Mouse (Mus musculus) left cerebral cortex, adult 9 months (tissue): Measurements from ENCODE around the gene Ubl3.

Experiments used
- DNase-seq, 2 experiments: peaks; one replicate each; pipeline ENCODE4 v3.0.0; 2022; ENCODE audit warnings: low spot score in 2 of 2

Ubl3 gene

DNA sequence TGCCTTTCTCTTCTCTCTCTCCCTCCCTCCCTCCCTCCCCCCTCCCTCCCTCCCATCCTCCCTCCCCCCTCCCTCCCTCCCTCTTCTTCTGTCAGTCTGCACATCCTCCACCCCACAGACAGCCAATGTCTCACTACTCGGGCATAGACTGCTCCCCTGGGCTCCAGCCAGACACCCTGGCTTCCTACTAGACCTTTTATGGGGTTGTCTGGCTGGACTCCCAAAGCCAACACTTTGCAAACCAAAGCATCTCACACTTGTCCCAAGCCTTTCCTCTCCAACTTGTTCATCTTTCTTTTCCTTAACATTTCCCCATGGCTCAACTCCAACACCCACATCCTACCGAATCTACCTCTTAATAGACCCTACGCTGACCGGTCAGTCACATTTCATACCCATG lies 10.7 kb upstream of the Ubl3 start:
- DNase-seq: no peak

DNA sequence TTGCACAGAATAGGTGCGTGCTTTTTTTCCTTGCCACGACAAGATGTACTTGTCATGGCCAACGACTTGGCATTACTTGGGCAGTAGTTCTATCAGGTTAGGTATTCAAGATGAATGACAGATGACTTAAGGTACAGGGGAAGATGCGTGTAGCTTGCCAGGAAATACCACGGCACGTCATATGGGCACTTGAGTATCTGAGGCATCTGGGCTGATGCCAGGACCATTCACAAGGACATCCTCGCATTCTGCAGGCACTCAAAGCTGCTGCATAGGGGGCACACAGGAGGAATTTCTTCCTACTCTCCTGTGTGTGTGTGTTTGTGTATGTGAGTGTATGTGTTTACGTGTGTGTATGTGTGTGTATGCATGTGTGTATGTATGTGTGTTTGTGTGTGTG lies 9.6 kb upstream of the Ubl3 start:
- DNase-seq: no peak

DNA sequence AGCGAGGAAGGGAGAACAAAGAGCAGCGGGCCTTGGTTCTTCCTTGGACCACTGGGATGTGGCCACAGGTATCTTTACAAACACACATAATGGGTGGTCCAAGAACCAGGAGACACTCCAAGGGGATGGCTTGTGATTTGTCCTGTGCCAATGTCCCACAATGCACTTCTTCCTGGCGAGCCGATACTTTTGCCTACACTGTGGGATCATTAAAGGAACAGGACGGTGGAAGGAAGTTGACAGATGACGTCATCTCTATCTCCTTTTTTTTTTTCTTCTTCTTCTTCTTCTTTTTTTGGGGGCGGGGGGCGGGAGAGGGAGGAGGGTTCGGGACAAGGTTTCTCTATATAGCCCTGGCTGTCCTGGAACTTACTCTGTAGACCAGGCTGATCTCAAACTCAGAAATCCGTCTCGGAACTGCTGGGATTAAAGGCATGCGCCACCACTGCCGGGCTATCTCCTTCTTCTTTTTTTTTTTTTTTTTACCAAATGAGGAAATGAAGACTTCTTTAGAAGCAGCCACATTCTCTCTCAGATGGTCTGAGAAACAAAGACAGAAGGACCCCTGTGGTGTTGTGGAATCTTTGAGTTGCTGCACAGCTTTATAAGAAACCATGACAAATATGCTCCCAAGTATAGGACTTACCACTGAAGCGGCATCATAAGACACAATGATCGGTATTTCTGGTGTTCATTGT lies 6.8 kb upstream of the Ubl3 start:
- no peak for DNase-seq

DNA sequence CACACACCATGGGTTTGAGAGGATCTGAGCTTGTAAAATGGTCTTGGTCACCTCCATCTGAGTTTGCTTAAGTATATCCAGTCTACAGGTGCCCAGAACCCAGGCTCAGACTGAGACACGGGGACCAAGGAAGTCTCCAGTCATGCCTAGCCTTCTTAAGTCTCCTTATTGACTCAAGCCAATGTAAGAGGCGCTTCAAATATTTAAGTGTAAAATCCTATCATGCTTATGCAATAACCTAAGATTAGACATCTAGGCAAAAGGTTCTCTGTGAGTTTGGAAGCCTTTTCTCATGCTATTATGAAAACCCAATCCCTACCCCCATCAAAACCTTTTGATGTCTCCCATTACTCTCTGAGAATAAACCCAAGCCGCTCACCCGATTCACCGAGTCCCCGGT lies 5.9 kb upstream of the Ubl3 start:
- DNase-seq: no peak

DNA sequence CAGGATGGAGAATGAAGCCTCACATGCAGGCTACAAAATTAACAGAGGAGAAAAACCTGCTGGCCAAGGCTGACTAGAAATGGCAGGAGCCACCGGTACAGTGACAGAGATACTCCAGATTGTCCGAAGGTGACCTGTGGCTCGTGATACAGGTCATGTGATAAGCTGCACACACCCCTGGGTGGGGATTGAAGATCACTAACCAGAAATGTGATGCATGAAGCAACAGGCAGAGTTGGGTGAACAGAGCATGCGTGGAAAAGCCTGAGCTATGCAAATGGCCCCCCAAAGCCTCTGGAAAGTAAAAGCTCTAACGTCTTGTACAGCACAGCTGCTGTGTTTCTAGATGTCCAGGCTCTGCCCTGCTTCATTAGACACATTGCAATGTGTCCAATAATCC lies 3.9 kb upstream of the Ubl3 start:
- DNase-seq: no peak

DNA sequence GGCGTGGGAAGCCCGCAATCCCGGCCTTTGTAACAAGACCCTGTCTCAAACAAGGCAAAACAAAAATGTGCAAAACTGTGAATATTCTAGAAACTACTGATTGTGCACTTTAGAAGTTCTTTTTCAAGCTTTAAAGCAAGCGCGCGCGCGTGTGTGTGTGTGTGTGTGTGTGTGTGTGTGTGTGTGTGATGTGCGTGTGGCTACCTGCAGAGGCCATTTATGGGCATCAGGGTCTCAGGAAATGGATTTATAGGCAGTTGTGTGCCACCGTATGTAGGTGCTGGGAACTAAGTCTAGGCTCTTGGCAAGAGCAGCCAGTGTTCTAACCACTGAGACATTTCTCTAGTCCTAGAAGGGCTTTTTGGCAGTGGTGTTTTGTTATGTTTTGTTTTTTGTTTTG lies 2.6 kb upstream of the Ubl3 start:
- no peak for DNase-seq

DNA sequence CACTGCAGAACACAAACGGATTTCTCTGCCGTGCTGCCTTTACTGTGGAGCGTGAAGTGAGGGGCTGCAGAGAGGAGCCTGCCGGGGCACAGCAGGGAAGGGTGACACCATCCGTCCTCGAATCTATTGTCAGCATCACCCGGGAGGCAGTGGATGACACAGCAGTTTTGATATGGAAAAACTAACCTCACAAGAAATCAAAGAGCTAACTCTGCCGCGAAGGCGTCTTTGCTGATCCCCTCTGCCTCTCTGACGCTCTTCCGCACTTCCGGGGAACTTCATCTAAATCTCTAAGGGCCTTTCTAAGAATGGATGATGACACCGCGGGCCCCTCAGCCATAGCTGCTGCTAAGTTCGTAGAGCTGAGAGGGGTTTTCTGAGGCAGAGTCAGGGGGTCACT lies 2.1 kb upstream of the Ubl3 start:
- DNase-seq: no peak

DNA sequence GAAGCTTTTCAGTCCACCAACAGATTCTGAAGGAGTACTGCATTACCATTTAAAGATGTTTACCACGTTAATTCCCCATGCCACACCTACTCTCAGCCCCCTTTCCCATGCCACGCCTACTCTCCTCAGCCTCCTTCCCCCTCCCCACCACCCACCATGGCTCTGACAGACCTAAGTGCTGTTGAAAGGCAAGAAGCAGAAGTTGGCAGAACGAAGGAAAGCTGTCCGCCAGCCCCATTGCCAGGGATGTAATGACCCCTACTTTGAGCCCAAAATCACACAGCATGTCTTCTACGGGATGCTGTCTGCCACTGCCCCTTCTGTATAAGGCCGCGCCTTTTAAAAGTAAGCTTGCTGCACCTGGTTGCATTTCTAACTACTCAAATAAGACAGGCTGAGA lies 1.7 kb upstream of the Ubl3 start:
- no peak for DNase-seq

DNA sequence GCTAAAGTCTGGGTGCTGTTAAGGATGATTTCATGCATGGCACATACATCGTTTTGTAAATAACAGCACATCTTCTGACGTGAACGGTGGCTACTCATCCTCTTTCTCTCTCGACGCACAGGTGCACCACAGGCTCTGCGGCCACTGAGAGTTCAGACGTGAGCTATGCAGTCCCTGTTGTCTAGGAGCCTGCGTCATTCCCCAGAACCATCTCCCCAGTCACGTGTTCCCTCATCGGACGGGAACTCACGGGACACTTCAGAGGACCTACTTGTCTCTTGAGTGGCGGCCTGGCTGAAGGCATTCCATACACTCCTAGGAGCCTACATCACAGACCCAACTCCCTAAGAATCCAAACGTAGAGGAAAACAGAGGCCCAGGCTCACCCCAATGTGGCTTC lies 1.1 kb upstream of the Ubl3 start:
- no peak for DNase-seq

DNA sequence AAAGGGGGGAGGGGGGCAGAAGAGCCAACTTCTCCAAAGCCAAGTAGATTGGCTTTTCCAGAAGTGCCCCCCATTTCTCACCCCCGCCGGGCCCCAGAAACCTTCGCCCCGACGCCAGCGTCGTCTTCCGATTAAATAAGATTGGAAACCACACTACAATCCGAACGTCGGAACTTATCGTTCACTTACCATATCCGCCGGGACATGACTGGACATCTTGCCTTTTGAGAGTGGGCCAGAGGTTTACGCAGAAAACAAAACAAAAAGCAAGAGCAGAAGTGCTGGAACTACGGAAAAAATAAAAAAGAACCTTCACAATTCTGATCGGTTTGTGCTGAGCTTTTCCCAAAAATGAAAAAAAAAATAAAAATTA lies 839 bp downstream of the Ubl3 start:
- peak in 1 of 2 experiments; percentile 24 for DNase-seq

DNA sequence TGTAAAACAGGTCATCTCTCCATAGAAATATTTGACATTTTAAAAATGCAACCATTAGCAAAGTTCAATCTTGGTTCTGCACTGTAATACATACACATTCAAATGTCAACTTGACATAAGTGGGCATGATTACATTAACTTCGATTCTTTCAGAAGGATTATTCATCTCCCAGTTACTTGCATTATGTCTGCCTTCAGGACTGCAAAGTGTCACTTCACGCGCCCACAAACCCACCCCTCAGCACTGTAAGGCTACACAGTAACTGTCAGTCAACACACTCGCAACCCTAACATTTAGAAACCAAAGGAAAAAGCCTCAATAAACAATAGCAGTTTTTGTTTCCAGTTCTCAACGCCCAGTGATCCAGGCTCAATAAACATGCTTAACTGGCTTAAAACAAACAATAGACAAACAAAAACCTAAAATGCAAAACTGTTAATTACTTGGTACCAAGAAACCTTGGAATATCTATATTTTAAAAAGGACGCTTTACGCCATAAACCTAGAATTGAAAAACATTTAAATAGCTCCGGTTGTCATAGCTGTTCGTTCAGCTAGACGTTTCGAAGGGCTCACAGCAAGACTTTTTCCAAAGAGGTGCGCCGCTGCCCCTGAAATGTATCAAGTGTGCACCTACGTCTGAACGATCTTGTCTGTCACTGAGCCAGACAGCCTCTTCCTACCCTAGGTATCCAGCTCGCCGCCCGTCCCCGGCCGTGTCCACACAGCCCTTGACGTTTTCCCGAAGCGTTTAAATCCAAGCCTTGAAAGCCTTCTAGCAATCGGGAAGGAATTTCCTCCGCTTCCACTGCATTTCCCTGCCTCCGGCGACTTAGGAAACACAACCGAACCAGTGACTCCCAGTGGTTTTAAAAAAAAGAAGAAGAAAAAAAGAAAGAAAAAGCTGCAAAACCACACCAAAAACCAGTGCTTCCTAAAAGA lies 1.5 kb downstream of the Ubl3 start:
- DNase-seq: peak in 1 of 2 experiments; percentile 42

DNA sequence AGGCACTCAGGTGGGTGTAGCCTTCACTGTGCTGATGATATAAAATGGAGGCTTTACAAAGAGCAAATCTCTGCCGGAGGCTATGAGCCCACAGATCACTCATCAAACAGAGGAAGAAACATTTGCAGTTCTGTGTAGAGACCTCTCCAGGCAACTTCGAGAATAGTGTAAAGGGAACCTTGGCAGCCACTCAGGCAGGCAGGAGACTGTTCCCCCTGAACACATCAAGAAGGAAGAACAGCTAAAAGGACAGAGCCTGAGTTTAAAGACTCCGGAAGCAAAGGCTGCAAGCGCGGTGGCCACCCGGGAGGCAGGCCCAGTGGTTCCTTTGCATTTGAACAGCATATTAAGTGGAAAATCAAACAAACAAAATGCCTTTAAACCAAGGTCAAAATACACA lies 2.2 kb downstream of the Ubl3 start:
- peak in 1 of 2 experiments; percentile 39 for DNase-seq

DNA sequence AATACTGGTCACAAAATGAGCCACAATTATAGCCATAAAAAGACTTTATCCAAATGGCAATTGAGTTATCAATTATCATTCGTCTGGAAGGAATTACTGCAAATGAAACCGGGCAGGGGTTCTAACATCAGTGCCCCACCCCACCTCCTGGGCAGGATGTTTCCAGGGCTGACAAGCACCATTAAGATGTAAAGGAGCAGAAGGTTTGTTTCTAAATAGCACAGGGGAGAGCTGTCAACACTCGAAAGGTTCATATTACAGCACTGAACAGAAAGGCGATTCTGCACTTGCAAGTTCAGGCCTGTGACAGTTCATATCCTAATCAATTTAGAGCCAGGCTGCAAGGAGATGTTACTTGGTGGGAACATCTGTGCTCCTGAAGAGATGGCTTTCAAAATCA lies 3.3 kb downstream of the Ubl3 start:
- no peak for DNase-seq

DNA sequence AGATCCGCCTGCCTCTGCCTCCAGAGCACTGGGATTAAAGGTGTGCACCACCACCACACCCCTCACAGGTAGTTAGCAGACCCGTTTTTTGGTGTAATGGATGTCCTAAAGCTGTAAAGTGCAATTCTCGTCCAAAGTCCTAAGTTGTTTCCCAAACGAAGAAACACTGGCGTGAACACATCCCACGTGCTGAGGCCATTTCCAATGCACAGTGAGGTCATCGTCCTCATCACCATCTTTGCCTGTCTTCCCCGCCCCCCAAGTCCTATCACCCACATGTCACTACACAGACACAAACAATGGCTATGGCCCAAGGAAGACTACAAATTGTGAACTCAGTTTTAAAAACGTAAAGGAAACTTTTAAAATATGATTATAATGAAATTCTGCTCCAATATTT lies 4.0 kb downstream of the Ubl3 start:
- DNase-seq: no peak

DNA sequence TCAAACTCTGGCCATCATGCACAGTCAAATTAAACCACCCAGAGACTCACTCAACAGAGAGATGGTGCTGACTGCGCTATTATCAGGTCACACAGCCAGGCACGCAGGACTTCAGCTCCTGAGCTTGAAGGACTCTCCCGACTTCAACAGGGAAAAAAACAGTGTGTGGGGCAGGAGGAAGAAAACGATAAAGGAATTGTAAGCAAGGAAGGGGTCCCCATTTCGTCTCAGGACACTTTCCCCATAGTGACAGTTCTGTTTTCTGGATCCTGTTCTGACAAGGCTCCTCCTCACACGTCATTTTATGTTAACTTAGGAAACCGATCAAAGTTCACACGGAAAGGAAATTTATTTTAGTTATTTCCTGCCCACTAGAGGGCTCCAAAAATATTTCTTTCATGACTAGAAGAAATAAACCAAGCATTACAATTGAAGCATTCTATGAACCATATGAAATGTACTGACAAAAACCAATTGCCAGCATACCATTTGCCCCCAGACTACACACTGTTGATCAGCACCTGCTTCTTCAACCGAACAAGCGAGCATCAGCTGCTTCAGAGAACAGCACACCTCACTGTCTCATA lies 4.6 kb downstream of the Ubl3 start:
- DNase-seq: no peak

DNA sequence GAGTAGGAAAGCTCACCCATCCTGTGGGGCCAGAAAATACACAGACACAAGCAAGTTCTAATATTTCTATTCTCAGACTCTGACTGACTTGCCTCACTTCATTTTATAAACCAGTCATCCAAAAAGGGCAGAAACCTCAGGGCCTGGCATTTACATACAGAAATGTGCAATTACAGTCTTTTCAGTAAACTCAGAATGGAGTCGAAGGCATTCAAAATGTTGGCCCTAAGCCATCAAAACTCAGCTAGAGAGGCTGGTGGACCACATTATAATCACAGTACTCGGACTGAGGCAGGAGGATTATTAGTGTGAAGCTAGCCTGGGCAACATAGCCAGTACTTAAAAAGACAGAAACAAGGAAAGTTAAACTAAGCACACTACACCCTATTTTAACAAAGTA lies 5.6 kb downstream of the Ubl3 start:
- no peak for DNase-seq

DNA sequence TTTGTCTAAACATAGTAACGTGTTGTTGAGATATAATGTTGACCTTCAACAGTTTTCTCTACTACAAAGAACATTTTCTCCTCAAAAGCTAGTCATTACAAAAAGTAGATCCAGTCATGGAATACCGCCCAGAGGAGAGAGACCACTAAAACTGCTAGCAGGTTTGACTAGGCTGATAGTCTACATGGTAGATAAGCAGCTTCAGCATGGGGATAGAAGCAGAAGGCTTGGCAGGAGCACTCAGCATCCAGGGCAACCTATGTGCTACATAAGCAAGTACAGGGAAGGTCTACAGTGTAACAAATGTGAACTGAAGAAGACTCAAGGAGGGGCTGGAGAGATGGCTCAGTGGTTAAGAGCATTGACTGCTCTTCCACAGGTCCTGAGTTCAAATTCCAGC lies 7.9 kb downstream of the Ubl3 start:
- no peak for DNase-seq

DNA sequence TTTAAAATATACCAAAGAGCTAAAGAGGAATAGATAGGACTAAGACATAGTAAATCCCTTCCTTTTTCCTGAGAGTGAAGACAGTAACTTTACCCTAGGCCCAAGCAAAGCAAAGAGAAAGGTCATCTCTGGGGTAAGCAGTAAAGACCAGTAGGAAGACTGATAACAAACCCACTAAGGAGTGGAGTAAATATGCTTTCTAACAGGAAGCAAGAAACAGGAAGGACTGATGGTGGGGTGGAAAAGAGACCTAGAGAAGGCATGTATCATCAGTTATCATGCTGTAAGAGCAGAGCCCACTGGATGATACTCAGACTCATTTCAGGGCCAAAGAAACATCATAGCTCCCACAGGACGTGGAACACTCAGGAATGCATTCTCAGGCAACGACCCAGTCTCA lies 10.4 kb downstream of the Ubl3 start:
- DNase-seq: no peak

DNA sequence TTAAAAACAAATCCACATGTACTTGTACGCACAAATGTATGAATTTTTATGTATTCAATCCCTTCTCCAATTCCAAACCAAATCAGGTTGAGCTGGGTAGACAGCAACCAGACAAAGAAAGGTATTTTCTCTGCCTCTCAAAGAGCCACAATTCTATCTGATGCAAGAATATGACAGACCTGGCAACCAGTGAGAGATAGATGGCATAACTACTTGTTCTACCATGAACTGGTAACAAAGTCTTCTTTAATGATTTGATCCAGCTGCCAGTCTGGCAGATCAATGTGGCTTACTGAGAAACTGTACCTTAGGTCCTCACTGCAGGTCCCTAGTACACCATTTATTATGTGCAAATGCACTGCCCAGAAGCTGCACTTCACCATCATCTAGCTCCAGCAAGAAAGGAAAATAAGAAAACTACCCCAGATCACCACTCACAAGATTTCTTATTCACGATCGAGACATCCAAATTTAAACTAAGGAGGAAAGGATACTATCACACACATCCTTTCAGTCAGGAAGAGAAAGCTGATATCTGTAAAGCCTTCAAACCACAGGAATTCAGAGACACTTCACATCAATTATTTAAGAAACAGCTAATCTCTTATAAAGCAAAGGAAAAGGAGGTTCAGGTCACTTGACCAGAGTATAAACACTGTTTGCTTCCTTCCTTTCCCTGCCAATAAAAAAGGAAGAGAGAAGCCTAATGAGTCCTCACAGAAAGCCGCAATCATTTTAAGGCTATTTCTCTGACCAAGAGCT lies 16.7 kb downstream of the Ubl3 start:
- DNase-seq: no peak

DNA sequence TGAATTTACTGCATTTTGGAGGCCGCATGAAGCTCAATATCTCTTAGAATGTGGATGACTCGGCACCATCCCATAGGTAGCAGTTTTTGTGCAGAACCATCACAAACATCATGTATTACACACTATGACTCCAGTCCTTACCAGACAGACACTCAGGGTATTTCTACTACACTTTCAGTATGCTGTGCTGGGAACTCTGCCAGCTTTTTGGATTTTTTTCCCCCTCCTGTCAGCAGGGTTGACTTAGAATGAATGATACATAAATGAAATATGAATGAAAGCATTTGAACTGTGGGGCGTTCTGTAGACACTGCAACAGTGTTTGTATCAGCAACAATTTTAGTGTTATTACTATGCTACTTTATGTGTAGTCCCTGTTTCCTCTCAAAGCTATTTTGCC lies 17.9 kb downstream of the Ubl3 start:
- DNase-seq: no peak

DNA sequence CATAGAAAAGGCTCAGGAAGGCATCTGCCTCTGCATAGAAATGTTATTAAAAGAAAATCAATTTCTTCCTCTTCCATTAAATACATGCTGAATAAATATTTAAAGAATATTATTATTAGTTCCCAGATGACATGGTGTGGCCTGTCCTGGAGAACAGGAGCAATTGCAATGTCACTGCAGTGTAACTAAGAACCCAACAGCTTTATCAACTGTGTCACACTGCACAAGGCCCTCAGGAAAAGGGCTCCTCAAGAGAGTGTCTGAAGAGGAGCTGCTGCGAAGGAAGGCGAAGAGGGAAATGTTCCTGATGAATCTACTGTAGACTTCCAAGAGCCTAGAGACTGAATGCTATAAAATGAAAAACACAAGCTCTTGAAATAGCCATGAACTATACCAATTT lies 18.7 kb downstream of the Ubl3 start:
- DNase-seq: no peak

DNA sequence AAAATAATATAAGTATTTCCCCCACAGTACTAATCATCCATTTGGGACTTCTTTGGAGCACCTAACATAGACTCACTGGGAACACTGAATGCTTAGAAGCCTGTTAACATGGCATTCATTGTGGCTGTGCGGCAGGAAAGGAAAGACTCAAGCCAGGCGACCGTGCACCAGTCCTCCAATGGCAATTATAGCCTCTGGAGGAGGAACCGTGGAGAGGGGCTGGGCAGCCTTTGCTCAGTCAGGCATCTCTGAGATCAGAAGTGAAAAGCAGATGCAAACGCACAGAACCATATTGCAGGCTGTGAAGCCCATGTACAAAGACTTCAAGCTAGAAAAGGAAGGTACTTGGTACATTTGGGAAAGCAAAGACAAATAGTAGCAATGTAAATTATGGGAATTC lies 20.4 kb downstream of the Ubl3 start:
- no peak for DNase-seq
